Mouse (Mus musculus): ENCODE data around the gene Nosip.
"Not testable (repeated sequence)": the region's sequence is repeated elsewhere in the genome, so short reads cannot be mapped to it uniquely, and the experiment has no call there.

- not testable (repeated sequence) for TF ChIP-seq POLR2A (IDR thresholded peaks at IDR 0.05; ENCODE audit: control insufficient read depth, extremely low read depth, insufficient read depth, low read length, poor library complexity); CTCF (IDR thresholded peaks at IDR 0.05; ENCODE audit: borderline replicate concordance, control insufficient read depth, extremely low read depth, insufficient read depth, low read length, poor library complexity)
Measured at GRCm38 (mm10) chr7:45125649-45126048, 63.4 kb downstream of the Nosip start.
